In the genomic region with DNA sequence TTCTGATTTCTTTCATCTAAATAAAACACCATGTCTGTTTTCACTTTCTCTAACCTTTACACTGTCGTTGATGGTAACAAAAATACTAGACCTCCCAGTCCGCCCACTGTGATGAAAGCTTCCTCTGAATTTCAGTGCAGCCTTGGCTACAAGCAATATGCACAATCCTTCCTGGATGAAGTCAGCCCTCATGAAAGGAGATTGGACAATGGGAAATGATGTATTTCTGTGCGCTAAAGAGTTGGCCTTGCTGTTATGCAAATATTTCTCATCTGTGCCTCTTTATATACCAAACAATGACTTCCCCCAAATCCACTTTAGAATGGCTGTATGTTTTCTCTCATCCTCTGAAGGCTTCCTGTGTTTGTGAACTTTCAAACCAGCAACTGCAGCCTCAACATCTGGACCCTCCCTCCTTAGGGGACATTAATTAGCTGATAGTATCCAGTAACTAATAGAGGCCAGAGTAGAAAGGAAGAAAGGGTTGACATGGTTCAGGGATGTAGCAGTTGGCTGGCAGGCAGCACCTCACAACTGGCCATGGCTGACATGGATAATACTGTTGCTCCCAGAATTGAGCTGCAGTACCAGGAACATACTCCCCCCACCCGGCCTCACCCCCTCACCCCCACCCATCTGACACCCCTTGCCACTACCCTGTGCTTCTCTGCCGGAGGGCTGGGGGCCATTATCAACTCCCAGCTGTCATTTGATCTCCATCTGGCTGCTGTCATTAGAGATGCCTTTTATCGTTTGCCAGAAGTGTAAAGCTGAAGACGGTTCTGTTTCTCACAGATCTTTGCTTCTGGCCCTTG, we compare ENCODE assay signal across 8 mouse cellular contexts. TPM values are rescaled to one million over a fixed set of nuclear protein-coding genes. Genes with fewer than 3 reads are reported as not detected.
A peak's percentile ranks its signal among the peaks of the same experiment; 100 is the strongest.
DNase-seq lines count a peak whose midpoint lies in the region; ATAC-seq and TF ChIP-seq lines count a peak whose summit lies in the region.

No protein-coding gene starts in this region.

- 31% methylated on average over 7 of the region's 7 CpGs for WGBS in lung, adult 2 months
- WGBS in hindbrain, embryonic 10.5 days, result 52% methylated on average over 7 of the region's 7 CpGs
- WGBS in liver, postnatal 0 days (ENCODE audit: insufficient replicate concordance), result 54% methylated on average over 7 of the region's 7 CpGs
- WGBS in stomach, embryonic 16.5 days, result 36% methylated on average over 7 of the region's 7 CpGs

- DNase-seq in lung, postnatal 10 days, result peak; percentile 44
- DNase-seq in lung, adult 2 months, result no peak
- peak; percentile 29 for DNase-seq in hindbrain, embryonic 10.5 days (ENCODE audit: low spot score)
- no peak for DNase-seq in liver, postnatal 0 days
- no peak for DNase-seq in thymus, postnatal 25 days
- DNase-seq in spleen, postnatal 10 days (ENCODE audit: low spot score in 2 of 2), result no peak

- no peak overlapping the region for H3K4me3 ChIP-seq in lung, adult 2 months (replicated peaks; ENCODE audit: extremely low read depth, low read depth, low read length)
- H3K4me3 ChIP-seq in hindbrain, embryonic 10.5 days, result no peak overlapping the region
- H3K4me3 ChIP-seq in liver, postnatal 0 days (ENCODE audit: low read depth, low read length), result no peak overlapping the region
- no peak overlapping the region for H3K4me3 ChIP-seq in stomach, embryonic 16.5 days (replicated peaks; ENCODE audit: low read length)

- no peak overlapping the region for H3K4me2 ChIP-seq in liver, postnatal 0 days (ENCODE audit: low read depth, low read length)
- H3K4me2 ChIP-seq in stomach, embryonic 16.5 days (ENCODE audit: low read depth, low read length), result no peak overlapping the region

- H3K27me3 ChIP-seq in hindbrain, embryonic 10.5 days (ENCODE audit: insufficient read depth, poor library complexity, severe bottlenecking), result no peaks in the 10 kb centered on the region
- no peaks in the 10 kb centered on the region for H3K27me3 ChIP-seq in liver, postnatal 0 days (ENCODE audit: insufficient read depth, low read length)
- no peaks in the 10 kb centered on the region for H3K27me3 ChIP-seq in stomach, embryonic 16.5 days (ENCODE audit: control insufficient read depth, insufficient read depth, low read length)

- TF ChIP-seq POLR2A in lung, adult 2 months (IDR thresholded peaks at IDR 0.05; ENCODE audit: borderline replicate concordance, extremely low read depth, low read depth, low read length), result no peak

- no peak for TF ChIP-seq CTCF in lung, adult 2 months (IDR thresholded peaks at IDR 0.05; ENCODE audit: insufficient read depth, low read length)
- TF ChIP-seq CTCF in liver, postnatal 0 days (IDR thresholded peaks at IDR 0.05; ENCODE audit: low read depth), result no peak

- H3K27ac ChIP-seq in hindbrain, embryonic 10.5 days, result peak overlapping the region; percentile 13; the same call in 1 of the 2 replicates
- peak overlapping the region; percentile 41; the same call in 1 of the 2 replicates for H3K27ac ChIP-seq in liver, postnatal 0 days (ENCODE audit: low read depth)
- no peak overlapping the region for H3K27ac ChIP-seq in stomach, embryonic 16.5 days (ENCODE audit: low read length)

- peak; percentile 53; the same call in 1 of the 2 replicates for TF ChIP-seq EP300 in liver, postnatal 0 days (IDR thresholded peaks at IDR 0.05; ENCODE audit: low read depth)

- H3K4me1 ChIP-seq in lung, adult 2 months (ENCODE audit: control insufficient read depth, insufficient read depth, low read length), result no peaks in the 10 kb centered on the region; the same call in 1 of the 2 replicates
- H3K4me1 ChIP-seq in hindbrain, embryonic 10.5 days (replicated peaks), result peaks cover 9% of the 10 kb centered on the region
- peaks cover 6% of the 10 kb centered on the region; the same call in 1 of the 2 replicates for H3K4me1 ChIP-seq in liver, postnatal 0 days (ENCODE audit: insufficient read depth)
- 0 out of 2 replicates have a peak, but pooled peaks cover 3% of the 10 kb centered on the region for H3K4me1 ChIP-seq in stomach, embryonic 16.5 days (ENCODE audit: control insufficient read depth, insufficient read depth, low read length)

- H3K9me3 ChIP-seq in hindbrain, embryonic 10.5 days, result no peaks in the 10 kb centered on the region
- H3K9me3 ChIP-seq in liver, postnatal 0 days (ENCODE audit: low read length), result no peaks in the 10 kb centered on the region
- H3K9me3 ChIP-seq in stomach, embryonic 16.5 days (replicated peaks; ENCODE audit: control insufficient read depth, low read length), result no peaks in the 10 kb centered on the region

- no peak overlapping the region for H3K9ac ChIP-seq in liver, postnatal 0 days (replicated peaks)
- no peak overlapping the region for H3K9ac ChIP-seq in stomach, embryonic 16.5 days (ENCODE audit: low read length)

- H3K36me3 ChIP-seq in hindbrain, embryonic 10.5 days, result no peaks in the 10 kb centered on the region
- no peaks in the 10 kb centered on the region for H3K36me3 ChIP-seq in liver, postnatal 0 days (replicated peaks; ENCODE audit: insufficient read depth, low read length)
- no peaks in the 10 kb centered on the region for H3K36me3 ChIP-seq in stomach, embryonic 16.5 days (ENCODE audit: control insufficient read depth, insufficient read depth, low read length)

- peak; percentile 37 for ATAC-seq in liver, postnatal 0 days
- peak; percentile 58 for ATAC-seq in stomach, embryonic 16.5 days (ENCODE audit: insufficient read depth, low FRiP score)
- no peak for ATAC-seq in cerebellum, adult (ENCODE audit: insufficient number of reproducible peaks, low FRiP score, low TSS enrichment)

RNA-seq across cellular contexts. Expression of a gene that starts 11.8 kb away (rescaled TPM):
- polyA plus RNA-seq in lung, adult 2 months (2012; rRNA removed), result 31.0 and 32.7 TPM in 2 replicates
- 21.9 and 25.7 TPM in 2 replicates for polyA plus RNA-seq in hindbrain, embryonic 10.5 days (2016; fragmentation: Nextera tagmentation; extraction: Ambion mirVana)
- polyA plus RNA-seq in liver, postnatal 0 days (2015; fragmentation: Nextera tagmentation; extraction: Ambion mirVana), result 49.5 and 65.0 TPM in 2 replicates
- 18.1 and 18.3 TPM in 2 replicates for polyA plus RNA-seq in stomach, embryonic 16.5 days (2015; fragmentation: Nextera tagmentation; extraction: Ambion mirVana)

Comparison
In these comparisons a context has a peak if more than half of its experiments do, and no peak if none do; other contexts are left out.
1. DNase-seq: peak in lung, postnatal 10 days (single experiment) and hindbrain, embryonic 10.5 days (single experiment); none in lung, adult 2 months (single experiment), liver, postnatal 0 days (single experiment), thymus, postnatal 25 days (single experiment) and spleen, postnatal 10 days (0 of 2).